Mouse (Mus musculus): ENCODE results near the gene Uchl1.

The Uchl1 gene

GRCm38 (mm10) chr5:66675983-66676382 lies at the start of gene Uchl1:
Uchl1 (plus strand) TSS chr5:66676091.
- DNase-seq = peak; percentile 54

GRCm38 (mm10) chr5:66627805-66628204 lies 48.1 kb upstream of the Uchl1 start:
- no peak for DNase-seq

GRCm38 (mm10) chr5:66635459-66636079 lies 40.3 kb upstream of the Uchl1 start:
- no peak for DNase-seq

GRCm38 (mm10) chr5:66642156-66642555 lies 33.7 kb upstream of the Uchl1 start:
- no peak for DNase-seq

GRCm38 (mm10) chr5:66643260-66643659 lies 32.6 kb upstream of the Uchl1 start:
- DNase-seq = no peak

- no peak for DNase-seq
These were observed 28.4 kb upstream of the Uchl1 start for GRCm38 (mm10) chr5:66647504-66647903.

- peak; percentile 68 for DNase-seq
These were observed 21.7 kb upstream of the Uchl1 start for GRCm38 (mm10) chr5:66654220-66654619.

- DNase-seq = no peak
These were observed 551 bp upstream of the Uchl1 start for GRCm38 (mm10) chr5:66675189-66675890.

- DNase-seq = peak; percentile 32
These were observed 696 bp downstream of the Uchl1 start for GRCm38 (mm10) chr5:66676457-66677117.

GRCm38 (mm10) chr5:66677411-66678345 lies 1.8 kb downstream of the Uchl1 start:
- no peak for DNase-seq

- DNase-seq = peak; percentile 11
These were observed 3.3 kb downstream of the Uchl1 start for GRCm38 (mm10) chr5:66679222-66679621.

- DNase-seq = no peak
These were observed 10.0 kb downstream of the Uchl1 start for GRCm38 (mm10) chr5:66685930-66686329.

- no peak for DNase-seq
These were observed 11.0 kb downstream of the Uchl1 start for GRCm38 (mm10) chr5:66686863-66687262.

- DNase-seq = no peak
These were observed 11.8 kb downstream of the Uchl1 start for GRCm38 (mm10) chr5:66687737-66688136.

- no peak for DNase-seq
These were observed 12.4 kb downstream of the Uchl1 start for GRCm38 (mm10) chr5:66688286-66688685.

- DNase-seq = no peak
These were observed 13.9 kb downstream of the Uchl1 start for GRCm38 (mm10) chr5:66689796-66690195.

- no peak for DNase-seq
These were observed 17.3 kb downstream of the Uchl1 start for GRCm38 (mm10) chr5:66693231-66693630.

- DNase-seq = peak; percentile 69
These were observed 21.2 kb downstream of the Uchl1 start for GRCm38 (mm10) chr5:66697119-66697518.

GRCm38 (mm10) chr5:66699911-66700310 lies 24.0 kb downstream of the Uchl1 start:
- DNase-seq = no peak

- DNase-seq = no peak
These were observed 26.1 kb downstream of the Uchl1 start for GRCm38 (mm10) chr5:66701951-66702350.

- no peak for DNase-seq
These were observed 27.6 kb downstream of the Uchl1 start for GRCm38 (mm10) chr5:66703317-66704004.

GRCm38 (mm10) chr5:66707859-66708258 lies 32.0 kb downstream of the Uchl1 start:
- DNase-seq = no peak

All from kidney, postnatal 14 days (tissue).